Mouse (Mus musculus): ENCODE data around the gene Tent2. TPM values are rescaled to one million over a fixed set of nuclear protein-coding genes. Genes with fewer than 3 reads are reported as not detected.

The Tent2 gene
- polyA plus RNA-seq (2012): 29.3 and 41.4 TPM in 2 replicates

DNA sequence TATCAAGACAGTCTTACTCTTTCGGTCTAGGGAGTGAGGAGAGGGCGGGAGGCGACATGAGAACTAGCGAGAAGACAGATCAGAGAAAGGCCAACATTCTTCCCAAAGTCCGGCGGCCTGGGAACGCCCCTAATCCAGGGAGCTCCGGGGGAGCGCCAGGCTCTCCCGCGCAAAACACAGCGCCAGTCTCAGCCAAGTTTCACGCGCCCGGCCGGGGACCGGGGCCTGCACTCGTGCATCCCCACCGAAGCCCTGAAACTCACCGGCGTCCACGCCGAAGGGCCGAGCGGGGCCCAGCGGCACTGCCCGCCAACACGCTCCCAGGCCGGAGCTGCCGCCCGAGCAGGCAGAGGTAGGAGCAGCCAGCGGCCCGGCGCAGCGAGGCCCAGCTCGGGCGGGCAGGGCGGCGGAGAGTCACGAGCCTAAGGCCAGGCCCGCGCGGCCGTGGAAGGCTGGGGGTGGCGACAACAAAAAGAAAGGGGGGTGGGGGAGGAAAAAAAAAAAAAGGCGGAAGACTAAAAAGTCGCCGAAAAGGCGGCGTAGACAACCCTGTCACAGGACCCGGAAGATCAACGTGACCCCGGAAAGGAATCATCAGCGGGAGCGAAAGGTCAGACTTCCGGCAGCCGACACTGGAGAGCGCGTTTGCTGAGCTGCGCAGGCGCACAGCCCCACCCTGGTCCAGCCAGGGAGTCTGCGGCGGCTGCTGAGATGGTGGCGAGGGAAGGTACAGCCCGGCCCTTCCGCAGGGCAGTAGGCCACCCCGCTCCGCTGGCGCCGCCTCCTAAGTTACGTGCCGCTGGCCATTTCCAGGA, at the start of gene Tent2:
Tent2 (minus strand) TSS at position 555 of the 815 bp plus-strand sequence.
- no peak for TF ChIP-seq GATA1 (IDR thresholded peaks at IDR 0.05; ENCODE audit: low read length)

DNA sequence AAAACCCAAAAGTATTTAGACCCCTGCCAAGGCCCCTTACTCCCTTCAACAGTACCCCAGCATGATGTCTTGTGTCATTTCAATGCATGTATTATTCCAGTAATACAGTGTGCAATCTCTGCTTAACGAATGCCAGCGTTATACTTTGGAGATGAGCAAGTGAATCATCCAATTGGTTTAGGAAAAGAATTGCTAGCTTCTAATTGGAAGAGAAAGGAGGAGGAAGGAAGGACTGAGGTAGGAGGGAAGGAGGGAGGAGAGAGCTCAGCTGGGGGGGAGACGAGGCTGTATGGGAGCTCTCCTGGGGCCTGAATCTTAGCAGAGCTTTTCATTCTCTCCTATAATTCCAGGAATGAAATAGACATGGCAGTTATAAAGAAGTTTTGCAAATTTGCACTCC, 49.0 kb upstream of the Tent2 start:
- no peak for TF ChIP-seq GATA1 (IDR thresholded peaks at IDR 0.05; ENCODE audit: low read length)

DNA sequence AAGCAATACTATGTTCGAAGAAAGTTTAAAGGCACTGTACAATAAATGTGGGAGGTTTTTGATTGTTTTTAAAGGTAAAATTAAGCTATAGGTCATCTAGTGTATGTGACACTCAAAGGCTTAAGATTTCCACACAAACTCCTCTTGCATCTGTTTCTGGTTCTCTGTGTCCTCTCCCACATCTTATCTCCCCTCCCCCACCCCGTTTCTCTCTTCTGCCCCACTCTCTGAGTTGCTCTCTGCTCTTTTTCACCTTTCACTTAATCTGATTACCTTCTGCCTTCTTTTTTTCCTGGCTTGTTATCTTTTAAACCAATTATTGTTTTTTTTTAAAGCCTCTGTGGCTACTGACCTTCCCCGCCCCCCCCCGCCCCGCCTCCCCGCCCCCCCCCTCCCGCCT, 47.4 kb upstream of the Tent2 start:
- TF ChIP-seq GATA1 (IDR thresholded peaks at IDR 0.05; ENCODE audit: low read length): no peak

DNA sequence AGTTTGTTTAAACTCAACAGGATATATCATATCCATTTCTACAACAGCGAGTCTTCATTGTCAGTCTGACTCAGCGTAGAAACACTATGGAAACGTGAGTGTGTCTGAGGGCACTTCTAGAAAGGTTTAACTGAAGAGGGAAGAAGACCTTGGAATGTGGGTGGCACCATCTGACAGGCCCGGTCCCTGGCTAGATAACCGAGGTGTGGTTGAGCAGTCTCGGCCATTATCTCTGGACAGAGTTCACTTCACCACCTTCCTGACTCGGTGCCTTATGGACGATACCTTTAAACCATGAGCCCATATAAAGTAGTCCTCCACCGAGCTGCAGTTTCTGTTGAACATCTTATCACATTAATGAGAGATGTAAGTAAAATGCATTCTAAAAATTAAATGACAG, 46.9 kb upstream of the Tent2 start:
- no peak for TF ChIP-seq GATA1 (IDR thresholded peaks at IDR 0.05; ENCODE audit: low read length)

DNA sequence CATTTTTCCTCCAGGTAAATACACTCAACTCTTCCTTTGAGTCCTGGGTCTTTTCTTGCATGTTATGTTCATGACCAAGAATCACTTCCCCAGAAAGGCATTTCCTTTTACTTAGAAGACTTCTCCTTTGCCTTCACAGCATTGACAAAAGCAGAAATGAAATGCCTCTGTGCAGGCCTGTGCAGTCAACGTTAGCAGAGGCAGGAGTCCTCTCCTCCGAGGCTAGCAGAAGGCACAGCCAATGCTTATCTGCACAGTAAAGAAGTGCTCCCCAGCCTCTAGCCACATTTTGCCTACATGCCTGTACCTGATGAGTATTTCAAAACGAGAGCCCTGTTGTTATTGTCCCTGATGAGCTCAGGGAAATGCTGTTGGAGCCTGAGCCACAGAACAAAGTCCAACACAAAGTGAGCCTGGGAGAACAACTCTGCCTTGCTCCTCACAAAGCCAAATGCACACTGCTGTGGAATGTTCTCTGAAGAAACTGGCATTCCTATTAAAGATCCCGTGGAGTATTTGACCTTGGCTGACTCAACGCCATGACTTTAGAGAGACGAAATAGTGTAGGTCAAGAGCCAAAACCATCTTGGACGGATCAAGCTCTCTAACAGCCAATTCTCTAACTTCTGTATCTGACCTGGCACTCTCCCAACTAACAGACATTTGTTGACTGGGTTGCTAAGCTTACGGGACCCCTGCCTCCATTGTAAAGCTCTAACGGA, 45.7 kb upstream of the Tent2 start:
- TF ChIP-seq GATA1 (IDR thresholded peaks at IDR 0.05; ENCODE audit: low read length): no peak

DNA sequence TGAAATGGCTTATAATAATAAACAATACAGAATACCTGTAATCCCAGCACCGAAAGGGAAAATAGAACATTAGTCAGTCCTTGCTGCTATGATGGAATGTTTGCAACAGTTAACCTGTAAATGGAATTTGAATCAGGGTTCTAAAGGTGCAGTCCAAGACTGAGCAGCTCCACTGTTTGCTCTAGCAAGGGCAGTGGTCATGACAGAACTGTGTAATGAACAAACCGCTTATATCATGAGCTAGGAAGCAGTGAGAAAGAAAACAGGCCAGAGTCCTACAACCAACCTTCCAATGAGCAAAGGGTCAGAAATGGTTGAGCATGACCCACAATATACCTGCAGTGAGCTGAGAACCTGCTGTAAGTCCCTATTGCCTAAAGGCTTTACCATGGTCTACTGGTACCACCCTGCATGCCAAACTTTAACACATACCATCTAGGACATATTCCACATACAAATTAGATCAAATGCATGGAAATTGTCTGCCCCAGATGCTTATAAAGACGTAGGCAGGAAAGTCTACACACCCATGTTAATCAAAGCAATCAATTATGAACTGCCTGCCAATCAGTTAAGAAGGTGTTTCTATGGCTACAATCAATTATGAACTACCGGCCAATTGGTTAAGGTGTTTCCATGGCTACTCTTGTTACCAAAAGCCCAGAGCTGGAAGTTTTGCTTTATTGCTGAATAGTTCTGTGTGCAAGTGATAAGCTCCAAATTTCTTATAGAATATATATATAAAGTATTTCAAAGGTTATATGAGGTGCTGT, 42.3 kb upstream of the Tent2 start:
- no peak for TF ChIP-seq GATA1 (IDR thresholded peaks at IDR 0.05; ENCODE audit: low read length)

DNA sequence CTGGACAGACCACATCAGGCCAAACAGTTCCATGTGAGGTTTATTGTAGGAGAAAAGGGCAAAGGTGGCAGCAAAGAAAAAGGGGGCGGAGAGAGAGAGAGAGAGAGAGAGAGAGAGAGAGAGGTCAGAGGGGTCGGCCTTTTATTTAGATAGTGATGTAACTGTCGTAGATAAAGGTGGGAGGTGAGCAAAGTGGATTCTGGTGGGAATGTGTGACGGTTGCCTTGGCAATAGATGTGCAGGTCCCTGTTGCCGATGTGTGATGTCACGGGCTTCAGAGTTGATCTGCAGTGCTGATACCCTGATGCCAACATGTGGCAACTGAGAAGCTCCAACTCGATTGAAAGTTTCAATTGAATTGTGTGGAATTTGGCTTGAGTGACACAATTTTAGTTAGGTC, 40.1 kb upstream of the Tent2 start:
- TF ChIP-seq GATA1 (IDR thresholded peaks at IDR 0.05; ENCODE audit: low read length): no peak

DNA sequence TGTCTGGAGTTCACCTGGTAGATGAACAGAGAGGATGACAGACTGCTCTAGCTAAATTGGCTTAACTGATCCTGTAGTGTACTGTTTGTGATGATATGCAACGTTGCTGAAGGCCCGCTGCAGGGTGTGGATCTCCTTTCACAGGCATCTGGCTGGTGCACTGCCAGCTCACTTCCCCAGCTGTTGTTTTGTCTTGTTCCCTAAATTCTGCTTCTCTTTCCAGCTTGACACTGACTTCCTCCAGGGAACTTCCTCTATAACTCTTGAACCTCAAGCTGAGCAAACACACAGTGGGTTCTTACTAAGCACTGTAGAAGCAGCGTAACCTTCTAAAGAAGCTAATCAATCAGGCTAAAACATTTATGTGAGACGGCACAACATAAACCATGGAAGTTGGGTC, 38.8 kb upstream of the Tent2 start:
- no peak for TF ChIP-seq GATA1 (IDR thresholded peaks at IDR 0.05; ENCODE audit: low read length)

DNA sequence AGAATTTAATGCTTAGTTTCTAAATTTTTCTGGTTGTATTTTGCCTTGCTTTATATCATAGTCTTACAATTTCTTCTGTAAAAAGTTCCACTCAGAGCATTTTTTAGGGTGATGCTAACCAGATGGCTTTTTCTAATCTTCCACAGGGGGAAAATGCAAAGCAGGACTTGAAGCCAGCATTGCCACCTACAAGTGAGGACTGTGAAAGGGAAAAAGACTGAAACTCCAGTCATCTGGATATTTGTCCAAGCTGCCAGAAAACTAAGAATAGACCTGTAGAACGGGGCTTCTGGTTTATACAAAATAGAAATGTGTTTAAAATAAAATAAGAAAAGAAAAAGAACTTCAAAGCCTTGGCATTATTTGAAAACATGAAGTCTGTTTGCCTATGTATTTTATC, 19.6 kb upstream of the Tent2 start:
- no peak for TF ChIP-seq GATA1 (IDR thresholded peaks at IDR 0.05; ENCODE audit: low read length)

DNA sequence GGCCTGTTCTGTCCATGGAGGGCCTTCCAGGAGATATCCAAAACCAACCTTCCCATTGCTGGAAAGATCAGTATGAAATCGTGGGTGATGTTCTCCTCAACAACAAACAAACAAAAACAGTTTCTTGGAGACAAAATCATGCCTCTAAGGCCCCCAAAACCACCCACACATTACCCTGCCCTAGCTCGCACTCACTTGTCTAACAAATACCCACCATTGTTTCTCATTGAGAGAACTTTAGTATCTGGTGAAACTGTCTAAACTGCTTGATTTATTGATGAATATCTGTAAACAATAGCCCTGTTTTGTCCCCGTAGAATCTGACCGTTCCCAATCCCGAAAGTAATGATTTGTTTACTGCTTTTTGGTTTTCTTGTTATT, 451 bp upstream of the Tent2 start:
- no peak for TF ChIP-seq GATA1 (IDR thresholded peaks at IDR 0.05; ENCODE audit: low read length)

DNA sequence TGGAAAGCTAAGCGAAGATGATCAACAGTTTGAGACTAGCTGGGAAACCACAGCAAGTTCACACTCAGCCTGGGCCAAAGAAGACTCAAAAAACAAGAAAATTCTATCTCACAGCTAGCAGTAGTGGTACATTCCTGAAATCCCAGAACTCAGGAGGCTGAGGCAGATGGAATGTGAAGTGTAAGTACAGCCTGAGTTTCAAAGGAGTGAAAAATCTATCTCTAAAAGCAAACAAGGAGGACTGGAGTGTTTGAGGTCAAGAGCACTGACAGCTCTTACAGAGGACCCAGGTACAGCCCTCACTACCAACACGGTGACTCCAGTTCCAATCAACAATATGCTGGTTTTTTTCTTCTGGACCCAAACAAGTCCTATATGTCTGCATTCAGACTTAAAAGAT, 2.8 kb downstream of the Tent2 start:
- no peak for TF ChIP-seq GATA1 (IDR thresholded peaks at IDR 0.05; ENCODE audit: low read length)

DNA sequence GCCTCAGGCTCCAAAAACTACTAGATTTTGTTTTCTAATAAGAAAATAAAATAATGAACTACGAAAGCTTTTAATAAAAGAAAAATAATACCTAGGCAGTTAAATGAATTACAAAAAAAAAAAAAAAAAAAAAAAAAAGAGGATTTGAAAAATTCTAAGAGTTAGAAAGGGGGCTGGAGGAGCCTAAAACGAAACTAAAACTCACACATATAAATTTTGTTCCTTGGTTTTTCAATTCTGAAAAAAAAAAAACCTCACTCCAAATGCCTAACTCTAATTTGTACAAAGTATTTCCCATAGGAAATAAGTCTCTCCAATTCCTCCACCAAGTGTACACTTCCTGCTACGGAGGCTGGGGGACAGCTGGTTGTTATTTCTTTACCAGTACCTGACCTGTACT, 3.4 kb downstream of the Tent2 start:
- TF ChIP-seq GATA1 (IDR thresholded peaks at IDR 0.05; ENCODE audit: low read length): no peak

DNA sequence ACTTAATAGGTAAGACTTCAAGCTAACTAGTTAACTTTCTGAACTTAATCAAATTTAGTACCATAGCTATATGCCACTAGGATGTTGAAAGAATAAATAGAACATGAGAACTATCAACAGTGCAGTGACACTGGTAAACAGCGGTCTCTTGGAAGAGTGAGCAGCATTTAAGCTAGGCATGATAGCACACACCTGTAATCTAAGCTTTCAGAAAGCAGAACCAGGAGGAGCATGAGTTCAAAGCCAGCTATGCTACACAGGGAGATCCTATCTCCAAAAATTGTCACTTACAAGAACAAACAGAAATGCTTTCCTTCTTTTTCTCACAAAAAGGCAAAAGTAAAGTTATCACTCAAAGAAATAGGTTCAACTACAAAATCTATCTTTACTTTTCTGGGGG, 11.8 kb downstream of the Tent2 start:
- no peak for TF ChIP-seq GATA1 (IDR thresholded peaks at IDR 0.05; ENCODE audit: low read length)

DNA sequence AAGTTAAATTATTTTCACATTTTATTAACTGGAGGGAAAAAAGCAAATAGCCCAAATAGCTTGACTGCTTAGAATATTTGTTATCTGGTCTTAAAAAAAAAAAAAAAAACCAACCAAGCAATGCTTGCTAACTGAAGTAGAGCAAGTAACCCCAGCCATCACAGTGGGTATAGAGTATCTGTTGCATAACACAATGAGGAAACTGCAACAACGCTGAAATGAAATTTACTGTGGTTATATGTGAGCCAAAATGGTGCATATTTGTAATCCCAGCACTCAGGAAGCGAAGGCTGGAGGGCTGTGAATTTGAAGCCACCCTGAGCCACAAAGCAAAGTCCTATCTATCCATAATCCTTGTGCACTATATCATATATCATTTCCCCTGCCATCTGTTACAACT, 12.7 kb downstream of the Tent2 start:
- no peak for TF ChIP-seq GATA1 (IDR thresholded peaks at IDR 0.05; ENCODE audit: low read length)

DNA sequence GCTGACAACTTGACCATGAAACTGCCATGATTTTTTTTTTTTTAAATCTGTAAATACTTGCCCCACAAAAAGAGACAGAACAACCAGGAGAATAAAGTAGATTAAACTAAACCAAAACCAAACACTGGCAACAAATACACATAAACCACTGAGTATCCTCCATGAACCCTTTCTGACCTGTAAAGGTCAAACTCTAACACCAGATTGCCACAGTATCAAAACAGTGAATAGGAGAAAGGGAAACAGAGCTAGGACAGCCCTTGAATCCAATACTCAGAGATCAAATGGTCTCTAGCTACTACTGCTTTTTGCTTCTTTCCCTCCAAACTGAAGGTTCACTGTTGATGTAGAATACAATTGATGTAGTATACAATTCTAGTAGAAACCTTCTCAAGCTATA, 14.6 kb downstream of the Tent2 start:
- no peak for TF ChIP-seq GATA1 (IDR thresholded peaks at IDR 0.05; ENCODE audit: low read length)

DNA sequence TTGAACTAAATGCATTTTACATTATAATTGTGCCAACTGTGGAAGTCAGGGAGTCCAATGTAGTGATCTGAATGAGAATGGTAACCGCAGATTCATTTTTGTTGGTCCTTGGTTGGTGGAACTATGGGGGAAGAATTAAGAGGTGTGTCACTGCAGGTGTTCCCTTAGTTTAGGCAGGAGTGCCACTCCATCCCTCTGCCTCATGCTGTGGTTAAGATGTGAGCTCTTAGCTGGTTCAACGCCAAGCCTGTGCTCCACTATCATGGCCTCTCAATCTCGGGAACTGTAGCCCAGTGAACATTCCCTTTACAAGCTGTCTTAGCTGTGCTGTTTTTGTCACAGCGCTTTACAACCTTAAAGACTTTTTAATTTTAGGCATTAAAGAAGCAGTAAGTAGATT, 28.9 kb downstream of the Tent2 start:
- no peak for TF ChIP-seq GATA1 (IDR thresholded peaks at IDR 0.05; ENCODE audit: low read length)

All from G1E-ER4 (cell line).